Mouse (Mus musculus) olfactory bulb, adult 2 months (tissue): ENCODE data around the gene Gm21885.

Experiments
- CTCF ChIP-seq: fragments of 200-500 bp; IDR thresholded peaks from 2 replicates; pipeline ENCODE4 v1.5.1; 2012; ENCODE audit warnings: low read depth, mild to moderate bottlenecking, low read length, moderate library complexity; ENCODE audit not compliant: insufficient read depth
- POLR2A ChIP-seq: fragments of 200-500 bp; IDR thresholded peaks from 2 replicates; pipeline ENCODE4 v1.6.1; 2012; ENCODE audit warnings: mild to moderate bottlenecking, low read depth, low read length, moderate library complexity; ENCODE audit not compliant: insufficient read depth

GRCm38 (mm10) chr11:94285886-94286574 lies 4.4 kb downstream of the Gm21885 start:
- TF ChIP-seq POLR2A (no peak), CTCF (no peak)
